Mouse (Mus musculus) lung, adult 2 months (tissue): ENCODE measurements around the gene Foxo1.

Experiments used
- CTCF ChIP-seq: fragments of 200-500 bp; IDR thresholded peaks from 2 replicates; pipeline ENCODE4 v1.5.1; 2011; ENCODE audit warnings: mild to moderate bottlenecking, low read length, control low read depth; ENCODE audit not compliant: insufficient read depth
- POLR2A ChIP-seq: fragments of 200-500 bp; IDR thresholded peaks from 2 replicates; pipeline ENCODE4 v1.6.1; 2011; ENCODE audit warnings: low read depth, mild to moderate bottlenecking, control low read depth, low read length, borderline replicate concordance; ENCODE audit errors: extremely low read depth

DNA sequence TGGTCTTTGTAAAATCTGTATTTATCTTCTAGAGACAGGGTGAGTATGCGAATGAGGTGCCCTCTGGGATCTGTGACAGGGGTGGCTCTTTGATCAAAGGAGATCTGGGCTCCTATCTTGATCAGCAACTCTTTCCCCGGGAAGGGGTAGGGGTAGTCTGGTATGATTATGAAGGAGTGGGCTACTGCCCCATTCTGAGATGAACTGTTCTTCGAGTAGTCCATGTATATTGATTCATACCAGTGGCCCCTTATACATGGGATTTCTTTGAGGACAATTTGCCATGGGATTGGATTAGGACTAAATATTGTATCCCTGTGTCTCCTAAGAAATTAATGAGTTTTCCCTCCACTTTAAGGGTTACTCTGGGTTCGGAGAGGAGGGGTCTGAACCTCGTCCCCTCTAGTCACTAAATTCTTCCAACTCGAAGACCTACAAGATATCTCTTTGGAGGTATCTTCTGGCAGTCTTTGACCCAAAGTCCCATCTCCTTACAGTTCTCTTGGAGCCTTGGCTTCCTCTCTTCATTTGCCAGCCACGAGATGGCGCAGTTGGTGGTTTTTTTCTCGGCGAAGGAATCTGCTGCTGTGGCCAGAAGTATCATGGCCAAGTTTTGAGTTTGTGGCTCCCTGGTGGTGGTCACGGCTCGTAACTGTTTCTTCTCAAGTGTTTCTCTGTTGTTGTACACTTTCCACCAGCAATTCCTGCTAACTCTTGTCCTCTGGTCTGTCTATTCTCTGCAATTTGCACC lies 24.7 kb upstream of the Foxo1 start:
- TF ChIP-seq POLR2A (no peak), CTCF (peak; percentile 62)
